Mouse (Mus musculus) yolk sac, embryonic 10.5 days (tissue): ENCODE data around the gene Slc46a2.

Experiments
- DNase-seq: peaks from one replicate; pipeline ENCODE4 v3.0.0-alpha.2; 2017; ENCODE audit warnings: low spot score

Slc46a2 gene

DNA sequence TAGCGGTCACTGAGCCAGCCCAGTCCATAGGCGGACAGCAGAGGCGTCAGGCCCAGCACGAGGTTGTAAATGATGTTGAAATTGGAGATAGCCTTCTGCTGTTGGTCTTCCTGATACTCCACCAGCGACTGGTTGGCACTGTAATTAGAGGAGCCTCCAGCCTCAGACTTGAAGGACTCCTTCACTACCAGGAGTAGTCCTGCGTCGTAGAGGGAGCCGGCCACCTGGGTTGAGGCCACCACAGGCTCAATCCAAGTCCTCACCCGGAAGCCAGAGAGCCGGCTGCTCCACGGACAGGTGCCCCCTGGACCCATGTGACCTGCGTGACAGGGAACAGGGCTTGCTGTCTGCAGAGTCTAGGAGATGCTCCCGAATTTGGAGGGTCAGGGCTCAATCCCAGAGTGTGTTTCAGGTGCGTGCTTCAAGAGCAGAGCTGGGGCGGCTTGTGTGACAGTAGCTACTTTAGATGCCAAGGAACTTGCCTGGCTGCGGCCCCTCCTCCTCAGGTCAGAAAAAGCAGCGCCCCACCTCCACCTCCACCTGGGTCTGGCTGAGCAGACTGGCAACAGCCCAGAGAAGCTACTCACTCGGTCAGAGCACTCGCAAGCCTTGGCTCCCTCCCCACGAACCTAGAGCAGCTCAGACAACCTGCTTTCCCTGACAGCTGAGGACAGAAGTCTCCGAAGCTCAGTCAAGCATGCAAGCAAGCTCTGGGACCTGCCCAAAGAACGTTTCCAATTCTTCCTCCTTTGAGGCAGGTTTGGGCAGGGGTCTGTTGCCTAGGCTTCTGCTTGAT, at the start of gene Slc46a2:
Gene Slc46a2 (minus strand): TSS at position 449 of the 796 bp plus-strand sequence.
- DNase-seq: no peak

GRCm38 (mm10) chr4:59963405-59964344, 48.8 kb upstream of the Slc46a2 start, which contains the start of gene Mup6:
Mup6 (plus strand) TSS chr4:59964294.
- DNase-seq: no peak

DNA sequence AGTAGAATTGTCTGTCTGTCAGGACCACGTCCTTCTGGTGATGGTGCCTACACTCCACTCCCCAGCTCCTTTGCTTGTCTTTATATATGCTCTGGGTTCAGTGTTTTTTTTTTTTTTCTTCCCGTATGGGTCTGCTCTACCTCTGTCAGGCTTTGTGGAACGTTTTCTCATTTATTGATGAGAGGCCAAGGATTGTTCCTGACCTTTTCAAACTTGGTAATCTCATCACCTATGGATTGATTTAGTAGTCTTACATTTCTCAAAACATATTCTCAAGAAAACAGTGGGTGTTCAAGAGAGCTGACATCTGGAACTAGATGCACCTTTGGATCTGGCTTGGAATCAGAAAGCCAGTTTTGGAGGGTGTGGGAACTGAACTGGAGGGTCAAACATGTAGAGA, 45.8 kb upstream of the Slc46a2 start, which contains the start of gene Mup4:
Gene Mup4 (minus strand): TSS at position 101 of the 400 bp plus-strand sequence.
- DNase-seq: no peak

DNA sequence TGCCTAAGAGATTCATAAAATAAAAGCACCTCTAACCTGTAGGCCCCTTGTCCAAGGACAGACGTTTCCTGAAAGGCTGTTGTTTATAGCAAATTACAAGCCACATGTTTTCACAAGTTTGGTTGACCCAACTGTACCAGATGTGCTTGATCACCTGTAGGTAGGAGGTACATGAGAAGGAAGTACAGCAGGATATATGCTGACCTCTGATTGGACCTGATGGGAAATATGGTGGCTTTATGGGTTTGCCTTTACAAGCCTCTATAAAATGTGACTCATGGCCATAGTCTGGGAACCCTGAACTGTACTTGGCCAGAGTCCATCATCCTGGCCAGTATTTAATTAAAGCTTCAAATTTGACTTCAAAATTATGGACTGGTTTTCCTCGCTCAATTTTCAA, 22.7 kb upstream of the Slc46a2 start:
- no peak for DNase-seq

DNA sequence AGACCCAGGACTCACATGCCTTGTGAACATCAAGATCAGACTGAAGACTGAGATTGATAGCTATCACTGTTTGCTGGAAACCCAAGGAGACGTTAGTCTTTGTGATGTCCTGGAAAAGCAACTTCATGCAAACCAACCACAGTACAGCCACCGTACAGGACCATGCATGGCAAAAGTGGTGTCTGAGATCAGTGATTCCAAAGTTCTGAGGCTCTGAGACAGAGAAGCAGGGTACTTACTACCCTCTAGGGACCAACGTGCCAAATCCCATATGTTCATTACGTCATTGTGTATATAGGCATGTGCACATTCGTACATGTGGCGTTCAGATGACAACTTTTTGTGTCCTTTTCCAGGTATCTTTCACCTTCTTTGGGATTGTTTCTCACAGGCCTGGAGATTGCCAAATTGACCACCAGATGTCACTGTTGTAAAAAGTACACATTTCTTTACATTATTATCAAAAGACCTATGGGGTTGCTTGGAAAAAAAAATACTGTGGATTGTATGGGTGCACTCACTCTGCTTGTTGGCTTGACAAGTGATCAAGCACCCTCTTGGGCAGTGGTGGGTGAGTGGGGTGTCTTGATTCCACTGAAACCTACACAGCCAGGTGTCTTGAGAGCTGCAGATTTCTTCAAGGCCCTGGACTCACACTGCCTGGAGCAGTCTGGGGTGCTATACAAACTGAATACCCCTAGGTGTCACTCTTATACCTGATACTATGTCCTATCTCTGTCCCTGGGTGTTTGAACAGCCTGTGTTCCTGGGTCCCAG, 17.8 kb upstream of the Slc46a2 start:
- DNase-seq: peak; percentile 28

DNA sequence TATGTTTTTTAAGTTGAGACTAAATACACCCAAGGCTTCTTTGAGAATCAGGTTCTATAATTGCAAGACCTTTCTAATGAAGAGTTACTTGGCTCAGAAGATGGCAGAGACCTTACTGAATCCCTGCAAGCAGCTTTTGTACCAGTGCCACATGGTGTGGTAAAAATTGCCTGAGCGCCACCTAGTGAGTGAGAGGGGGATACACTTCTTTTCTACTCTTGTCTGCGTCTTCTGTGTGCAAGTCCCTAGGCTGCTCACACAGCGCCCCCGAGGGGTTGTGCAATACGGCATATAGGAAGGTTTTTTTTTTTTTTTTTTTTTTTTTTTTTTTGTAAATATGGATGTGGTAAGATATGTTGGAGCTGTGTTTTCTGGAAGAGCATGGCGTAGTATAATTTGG, 13.5 kb upstream of the Slc46a2 start:
- peak; percentile 60 for DNase-seq

DNA sequence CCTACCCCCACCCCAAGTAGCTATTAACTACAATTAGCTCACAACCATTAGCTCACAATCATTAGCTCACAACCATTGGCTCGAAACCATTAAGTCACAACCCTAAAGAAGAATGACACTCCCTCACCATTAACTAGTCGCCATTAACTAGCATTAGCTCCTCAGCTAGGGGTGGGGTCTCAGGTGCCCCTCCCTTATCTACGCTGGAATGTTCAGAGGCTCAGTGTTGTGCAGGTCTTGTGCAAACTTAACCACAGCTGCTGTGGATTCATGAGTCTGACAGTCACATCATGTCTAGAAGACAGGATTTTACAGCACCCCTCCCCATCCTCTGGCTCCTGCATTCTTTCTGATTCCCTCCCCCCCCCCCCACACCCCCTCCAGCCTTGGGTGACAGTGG, 12.8 kb upstream of the Slc46a2 start:
- DNase-seq: no peak

- DNase-seq: no peak
These were observed 10.2 kb upstream of the Slc46a2 start for GRCm38 (mm10) chr4:59925082-59925481.

DNA sequence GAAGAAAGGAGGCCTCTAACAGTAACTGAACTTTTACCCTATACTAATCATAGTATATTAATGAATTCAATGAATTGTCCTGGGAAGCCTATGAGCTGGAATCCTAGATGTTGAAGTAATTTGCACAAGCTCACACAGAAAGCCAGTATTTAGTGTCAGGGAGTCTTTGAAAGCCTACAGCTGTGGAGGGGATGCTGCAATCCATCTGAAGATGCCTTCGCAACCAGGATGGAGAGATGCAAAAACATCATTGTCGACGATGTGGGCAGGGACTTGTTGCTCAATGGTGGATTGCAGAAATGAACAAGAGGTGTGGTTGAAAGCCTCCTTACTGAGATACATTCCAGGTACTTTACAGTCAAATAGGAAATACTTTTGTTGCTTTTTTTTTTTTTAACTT, 3.1 kb upstream of the Slc46a2 start:
- no peak for DNase-seq

DNA sequence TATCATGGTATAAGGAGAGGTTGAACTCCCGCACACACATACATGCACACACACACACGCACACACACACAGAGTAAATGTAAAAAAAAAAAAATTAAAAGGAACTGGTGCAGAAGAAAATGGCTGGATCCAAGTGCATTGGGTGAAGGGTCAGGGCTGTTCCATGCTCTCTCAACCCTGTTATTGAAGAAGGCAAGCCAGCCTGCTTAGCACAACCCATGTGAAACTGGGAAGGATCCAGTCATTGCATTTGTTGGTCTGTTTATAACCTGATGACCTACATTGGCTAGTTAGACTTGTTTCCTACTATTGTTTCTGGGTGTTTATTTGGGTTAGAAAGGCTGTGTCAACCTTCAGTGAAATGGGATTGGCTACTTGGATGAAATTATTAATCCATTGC, 6.1 kb downstream of the Slc46a2 start:
- DNase-seq: no peak

DNA sequence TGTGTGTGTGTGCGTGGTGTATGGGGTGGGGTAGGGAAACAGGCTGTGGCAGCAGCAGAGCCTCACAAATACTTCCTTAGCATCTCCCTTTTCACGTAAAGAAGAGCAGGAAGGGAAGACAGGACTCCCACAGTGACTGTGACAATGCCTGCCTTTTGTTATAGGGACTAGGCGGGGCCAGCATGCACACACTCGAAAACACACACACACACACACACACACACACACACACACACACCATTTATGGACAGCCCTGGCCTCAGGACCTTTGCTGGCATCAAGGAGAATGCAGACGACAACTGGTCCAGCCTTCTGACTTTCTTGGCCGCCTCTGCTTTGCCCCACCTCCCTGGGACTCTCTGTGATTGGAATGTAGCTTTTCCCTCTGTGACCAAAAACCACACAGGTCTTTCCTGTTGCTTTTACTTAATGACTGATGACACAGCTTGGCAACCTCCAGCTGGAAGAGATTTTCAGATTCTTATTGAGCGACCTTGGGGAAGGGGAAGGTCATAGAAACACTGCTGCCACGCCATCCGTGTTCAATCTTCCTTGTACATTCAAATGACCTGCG, 7.1 kb downstream of the Slc46a2 start:
- DNase-seq: no peak

- DNase-seq: peak; percentile 60
These were observed 7.8 kb downstream of the Slc46a2 start for GRCm38 (mm10) chr4:59907092-59907491.

DNA sequence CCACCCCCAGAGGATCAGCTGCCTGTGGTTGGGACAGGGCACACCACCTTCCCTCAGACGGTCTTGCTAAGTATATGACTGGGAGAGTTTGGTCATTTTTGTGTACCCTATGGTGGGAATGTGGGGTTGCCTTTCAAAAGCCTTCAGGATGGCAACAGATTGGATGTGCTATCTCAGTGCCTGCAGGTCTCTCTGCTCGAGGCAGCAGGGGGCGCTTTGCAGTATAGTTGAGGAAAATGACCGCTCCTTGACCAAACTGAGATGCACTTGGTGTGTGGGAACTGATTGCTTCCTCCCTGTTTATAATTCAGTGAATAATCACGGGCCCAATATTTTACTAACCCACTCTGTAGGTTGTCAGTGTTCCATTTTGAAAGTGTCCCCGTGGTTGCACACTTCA, 12.3 kb downstream of the Slc46a2 start:
- no peak for DNase-seq

DNA sequence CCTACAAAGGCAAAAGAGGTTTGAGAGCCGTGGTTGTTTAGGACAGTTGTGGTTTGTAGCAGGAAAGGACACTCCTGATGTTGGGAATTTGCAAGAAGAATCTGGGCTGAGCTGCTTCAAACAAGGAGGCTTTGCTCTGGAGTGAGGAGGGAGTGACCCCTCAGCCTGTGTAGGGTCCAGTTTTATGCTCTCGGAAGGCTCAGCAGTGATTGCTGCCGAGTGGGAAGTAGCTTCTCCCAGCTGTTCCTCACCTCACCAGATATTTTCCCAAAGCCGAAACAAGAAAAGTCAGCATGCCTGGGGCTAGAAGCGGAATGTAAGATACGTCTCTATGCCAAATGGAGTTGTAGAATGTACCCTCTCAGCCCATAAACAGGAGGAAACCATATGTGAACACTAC, 13.0 kb downstream of the Slc46a2 start:
- DNase-seq: no peak

GRCm38 (mm10) chr4:59898521-59898919, 16.3 kb downstream of the Slc46a2 start:
- no peak for DNase-seq

- DNase-seq: no peak
These were observed 16.9 kb downstream of the Slc46a2 start for GRCm38 (mm10) chr4:59897814-59898520.

DNA sequence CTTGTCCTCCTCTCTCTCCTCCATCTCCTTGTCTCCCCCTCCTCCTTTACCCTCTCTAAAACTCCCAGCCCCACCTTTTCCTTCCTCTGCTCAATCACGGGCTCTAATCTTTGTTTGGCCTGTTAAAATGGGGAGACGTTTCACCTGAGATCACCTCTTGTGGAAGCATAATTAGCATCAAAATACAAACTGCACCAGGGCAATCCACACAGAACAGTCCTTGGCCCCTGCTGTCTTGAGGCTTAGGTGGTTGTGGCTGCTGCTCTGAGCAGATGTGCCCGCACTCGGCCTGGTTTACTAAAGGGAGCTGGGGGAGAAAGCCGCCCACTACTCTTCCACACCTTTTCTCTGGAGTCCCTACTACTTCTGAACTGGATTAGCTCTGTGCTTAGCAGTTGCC, 18.9 kb downstream of the Slc46a2 start:
- no peak for DNase-seq

- no peak for DNase-seq
These were observed 19.8 kb downstream of the Slc46a2 start for GRCm38 (mm10) chr4:59894977-59895575.

- no peak for DNase-seq
These were observed 20.4 kb downstream of the Slc46a2 start for GRCm38 (mm10) chr4:59894415-59894814.

- no peak for DNase-seq
These were observed 22.1 kb downstream of the Slc46a2 start for GRCm38 (mm10) chr4:59892731-59893130.
